Mouse (Mus musculus) gastrocnemius, postnatal 25 days (tissue): ENCODE measurements around the gene Tcea2. TPM values are rescaled to one million over a fixed set of nuclear protein-coding genes. Genes with fewer than 3 reads are reported as not detected.

Experiments
- DNase-seq: peaks from one replicate; pipeline ENCODE4 v3.0.0; 2022
- total RNA-seq, 2 experiments: library from RNA; stranded (reverse); gene quantifications; 1 replicate in 1 of 2; 2 replicates in 1 of 2; pipeline ENCODE4 v1.2.3; 2021

Gene Tcea2
- total RNA-seq, 2 experiments from 2014 or later = 6.0 to 7.2 TPM

DNA sequence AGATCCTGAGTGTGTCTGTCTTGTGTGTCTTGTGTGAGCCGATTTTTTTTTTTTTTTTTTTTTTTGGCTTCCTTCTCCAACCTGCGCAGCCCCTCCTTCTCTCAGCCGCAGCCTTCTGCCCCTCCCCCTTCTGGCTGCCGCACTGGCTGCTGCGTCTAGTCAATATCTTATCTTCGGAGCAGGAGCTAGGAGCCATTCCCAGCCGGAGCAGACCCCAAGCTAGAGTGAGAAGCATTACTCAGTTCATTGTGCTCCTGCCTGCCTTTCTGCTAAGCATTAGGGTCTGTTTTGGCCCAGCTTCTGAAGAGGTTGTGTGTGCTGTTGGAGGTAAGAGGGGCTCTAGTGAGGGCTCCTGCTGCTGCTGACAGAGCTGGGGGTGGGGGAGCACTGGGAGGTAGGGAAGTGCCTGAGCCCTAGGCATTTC lies 34.8 kb downstream of the Tcea2 start, which contains the start of gene Oprl1:
Oprl1 (plus strand) TSS at position 114 of the 424 bp plus-strand sequence.
- no peak for DNase-seq

DNA sequence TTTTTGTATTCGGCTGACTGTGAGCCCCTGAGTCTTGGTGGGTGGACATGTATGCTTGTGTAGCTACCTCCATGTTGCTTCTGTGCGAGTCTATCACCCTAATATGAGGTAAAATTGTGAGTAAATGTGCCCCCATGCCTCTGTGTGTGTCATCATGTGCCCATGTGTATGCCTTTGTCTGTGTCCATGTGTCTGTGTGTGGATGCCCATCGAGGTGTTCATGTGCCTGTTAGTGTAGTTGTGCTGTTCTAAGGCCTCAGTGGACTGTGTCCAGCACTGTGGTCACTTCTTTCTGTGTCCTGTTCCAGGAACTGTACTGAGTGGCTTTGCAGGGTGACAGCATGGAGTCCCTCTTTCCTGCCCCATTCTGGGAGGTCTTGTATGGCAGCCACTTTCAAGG lies 35.3 kb downstream of the Tcea2 start:
- no peak for DNase-seq

DNA sequence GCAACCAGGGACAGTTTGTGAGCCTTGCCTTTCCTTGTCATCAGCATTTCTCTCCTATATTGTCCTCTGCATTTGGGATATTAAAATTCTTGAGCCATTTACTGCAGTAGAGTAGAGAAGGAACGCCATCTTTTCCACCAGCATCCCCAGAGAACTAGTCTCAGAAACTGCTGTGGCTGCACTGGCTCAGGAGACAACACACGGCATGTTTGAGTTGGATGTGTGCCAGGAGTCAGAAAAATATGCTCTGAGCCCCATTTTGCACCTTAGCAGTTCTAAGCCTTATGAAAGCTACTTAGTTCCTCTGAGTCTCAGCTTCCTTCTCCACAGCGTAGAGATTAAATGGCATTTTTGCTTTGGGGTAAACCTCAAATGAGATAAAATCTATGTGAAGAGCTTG lies 36.9 kb downstream of the Tcea2 start:
- DNase-seq = no peak

DNA sequence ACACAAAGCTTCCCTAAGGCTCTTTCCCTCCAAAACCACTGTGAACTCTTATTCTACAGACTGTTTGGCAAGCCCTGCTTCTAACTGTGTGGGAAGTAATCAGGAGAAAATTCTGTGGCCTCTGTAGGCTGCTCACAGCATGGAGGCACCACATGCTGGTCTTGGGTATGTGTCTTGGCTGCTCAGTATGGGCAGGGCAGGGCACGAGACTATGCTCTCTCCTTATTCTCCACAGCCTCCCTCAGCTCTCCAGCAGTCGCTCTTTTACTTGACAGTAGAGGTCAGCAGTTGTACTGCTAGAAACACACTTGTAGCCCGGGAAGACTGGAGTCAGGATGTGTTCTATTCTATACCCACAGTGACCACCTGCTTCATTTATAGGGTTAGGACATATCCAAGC lies 40.0 kb downstream of the Tcea2 start:
- DNase-seq = no peak

DNA sequence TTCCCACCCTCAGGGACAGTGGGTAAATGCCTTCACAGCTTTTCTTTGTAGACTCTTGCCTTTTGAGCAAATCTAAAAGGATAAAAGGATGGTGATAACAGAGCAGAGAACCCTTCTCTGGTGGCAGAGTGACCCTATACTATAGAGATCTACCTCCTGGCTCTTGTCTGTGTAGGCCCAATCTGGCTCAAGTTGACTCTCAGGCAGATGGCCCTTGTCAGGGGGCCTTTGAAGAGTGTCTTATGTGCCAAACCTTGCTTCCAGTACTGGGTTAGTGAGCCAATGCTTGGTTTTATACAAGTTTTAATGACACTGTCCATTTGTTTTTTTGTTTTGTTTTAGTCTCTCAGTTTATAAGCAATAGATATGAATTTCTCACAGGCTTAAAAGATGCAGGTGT lies 41.1 kb downstream of the Tcea2 start:
- no peak for DNase-seq

DNA sequence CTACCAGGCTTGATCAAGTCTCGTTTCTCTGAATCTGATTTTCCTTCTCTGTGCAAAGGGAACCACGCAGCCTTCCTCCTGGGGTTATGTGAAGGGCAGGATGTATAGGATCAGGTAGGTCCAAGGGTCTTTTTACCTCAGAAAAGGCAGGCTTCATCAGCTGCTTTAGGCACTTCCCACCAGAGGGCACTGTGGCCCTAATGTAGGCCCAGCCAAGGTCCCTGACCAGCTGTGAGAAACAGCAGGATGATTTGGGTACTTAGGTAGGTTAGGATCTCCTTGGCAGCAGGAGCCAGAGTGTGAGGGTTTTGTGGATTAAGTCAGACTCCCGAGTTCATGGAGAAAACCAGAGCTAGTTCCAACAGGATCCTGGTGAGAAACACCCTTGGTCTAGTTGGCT lies 42.1 kb downstream of the Tcea2 start:
- no peak for DNase-seq

DNA sequence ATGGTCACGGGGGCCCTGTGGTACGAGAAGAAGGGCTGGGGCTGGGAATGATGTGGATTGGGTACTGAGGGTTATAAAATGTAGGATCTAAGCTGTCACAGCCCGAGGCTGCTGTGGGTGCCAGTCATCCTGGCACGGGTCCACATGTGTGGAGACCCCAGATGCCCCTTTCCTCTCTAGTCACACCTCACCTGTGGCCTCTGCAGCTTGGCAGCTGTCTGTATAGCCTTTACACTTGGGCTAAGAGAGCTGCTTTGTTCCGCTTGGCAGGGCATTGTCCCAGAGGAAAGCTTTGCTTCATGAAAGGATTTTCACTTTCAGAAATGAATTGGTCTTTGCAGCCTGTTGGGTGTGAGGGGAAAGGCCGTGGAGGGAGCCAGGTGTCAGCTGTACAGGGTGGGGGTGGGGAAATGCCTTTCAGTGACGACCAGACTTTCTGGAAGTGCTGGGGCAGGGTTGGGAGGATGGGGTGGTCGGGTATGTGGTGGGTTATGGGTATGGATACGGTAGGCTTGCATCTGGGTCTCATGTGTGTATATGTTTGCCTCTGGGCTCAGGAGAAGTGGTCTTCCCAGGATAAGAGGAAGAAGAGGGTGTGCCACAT lies 47.7 kb downstream of the Tcea2 start:
- DNase-seq = no peak

DNA sequence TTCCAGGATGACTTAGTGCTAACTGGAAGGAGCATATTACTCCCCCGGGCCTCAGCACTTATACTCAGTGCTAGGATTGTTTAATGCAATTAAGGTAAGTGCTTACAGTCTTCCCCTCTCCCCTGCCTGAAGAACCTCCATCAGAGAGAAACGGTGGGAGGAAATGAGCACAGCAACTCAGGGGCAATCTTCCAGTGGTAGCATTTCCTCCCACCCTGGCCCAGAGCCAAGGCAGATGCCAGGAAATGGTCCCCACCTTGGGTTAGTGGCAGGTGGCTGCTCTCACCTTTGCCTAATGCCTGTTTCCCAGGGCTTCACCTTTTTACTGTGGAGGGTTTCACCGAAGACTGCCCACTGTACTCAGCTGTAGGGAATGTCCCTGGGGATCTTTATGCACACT lies 49.9 kb downstream of the Tcea2 start:
- no peak for DNase-seq

Other genes starting within 250 kb of the Tcea2 start
- 1 to 10 TPM; 3.5 TPM for gene Zbtb46, start 220.9 kb upstream of the Tcea2 start, total RNA-seq
- gene Abhd16b, start 187.1 kb upstream of the Tcea2 start, total RNA-seq = not detected
- 10 to 100 TPM; 46.1 to 48.2 TPM for gene Tpd52l2, start 183.2 kb upstream of the Tcea2 start, total RNA-seq
- 10 to 100 TPM; 43.8 to 46.3 TPM for gene Dnajc5, start 159.8 kb upstream of the Tcea2 start, total RNA-seq
- 10 to 100 TPM; 23.9 to 26.5 TPM for gene Uckl1, start 95.4 kb upstream of the Tcea2 start, total RNA-seq
- gene Prpf6, start 88.4 kb upstream of the Tcea2 start, total RNA-seq = 10 to 100 TPM; 23.2 to 28.2 TPM
- gene Zfp512b, start 87.5 kb upstream of the Tcea2 start, total RNA-seq = 10 to 100 TPM; 17.2 to 17.4 TPM
- 1 to 10 TPM in 1 of 2 experiments, under 1 TPM in 1; 0.97 to 1.1 TPM for gene Samd10, start 81.1 kb upstream of the Tcea2 start, total RNA-seq
- not detected for gene Gm29797, start 23.3 kb upstream of the Tcea2 start, total RNA-seq
- gene Sox18, start 8.7 kb upstream of the Tcea2 start, total RNA-seq = 10 to 100 TPM; 10.5 to 12.7 TPM
- gene Rgs19, start 13.7 kb downstream of the Tcea2 start, total RNA-seq = 1 to 10 TPM; 2.6 to 6.1 TPM
- gene Lkaaear1, start 18.1 kb downstream of the Tcea2 start, total RNA-seq = not detected
- gene Oprl1, start 34.7 kb downstream of the Tcea2 start, total RNA-seq = not detected
- not detected for gene Myt1, start 83.0 kb downstream of the Tcea2 start, total RNA-seq
- gene Pcmtd2, start 157.5 kb downstream of the Tcea2 start, total RNA-seq = 10 to 100 TPM; 29.8 to 32.0 TPM
- 1 to 10 TPM; 8.7 to 9.8 TPM for gene Polr3k, start 184.0 kb downstream of the Tcea2 start, total RNA-seq